Mouse (Mus musculus) lung, postnatal 0 days (tissue): ENCODE results near the gene Dner.

Source experiments
- CTCF ChIP-seq: IDR thresholded peaks from 2 replicates; pipeline ENCODE4 v1.5.1; 2016; ENCODE audit warnings: antibody characterized with exemption, mild to moderate bottlenecking
- EP300 ChIP-seq: IDR thresholded peaks from 2 replicates; pipeline ENCODE4 v1.6.1; 2016; ENCODE audit warnings: antibody characterized with exemption, mild to moderate bottlenecking, control low read depth

DNA sequence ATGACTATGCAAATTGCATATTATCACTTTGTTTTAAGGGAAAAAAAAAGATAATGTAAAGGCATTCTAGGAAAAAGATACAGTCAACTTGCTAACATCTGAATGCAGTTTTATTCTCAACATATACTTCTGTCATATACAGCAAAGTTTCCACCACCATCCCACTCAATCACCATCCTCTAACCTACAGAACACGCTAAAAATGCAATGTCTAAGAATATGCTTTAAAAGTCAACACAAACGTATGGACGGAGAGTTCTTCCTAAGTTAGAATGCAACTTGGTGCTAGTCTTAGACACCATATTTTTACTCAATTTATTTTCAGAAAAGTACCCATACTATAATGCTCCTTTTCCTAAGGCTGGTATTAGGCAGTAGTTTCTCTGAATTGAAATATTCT is 144.0 kb downstream of the Dner start:
- TF ChIP-seq CTCF (no peak), EP300 (no peak)
